Mouse (Mus musculus): ENCODE measurements around the gene Nbr1. TPM values are rescaled to one million over a fixed set of nuclear protein-coding genes. Genes with fewer than 3 reads are reported as not detected.
"Not testable (repeated sequence)": the region's sequence is repeated elsewhere in the genome, so short reads cannot be mapped to it uniquely, and the experiment has no call there.

The Nbr1 gene
- polyA plus RNA-seq, 1 experiment from 2014 or later, result 77.1 TPM

DNA sequence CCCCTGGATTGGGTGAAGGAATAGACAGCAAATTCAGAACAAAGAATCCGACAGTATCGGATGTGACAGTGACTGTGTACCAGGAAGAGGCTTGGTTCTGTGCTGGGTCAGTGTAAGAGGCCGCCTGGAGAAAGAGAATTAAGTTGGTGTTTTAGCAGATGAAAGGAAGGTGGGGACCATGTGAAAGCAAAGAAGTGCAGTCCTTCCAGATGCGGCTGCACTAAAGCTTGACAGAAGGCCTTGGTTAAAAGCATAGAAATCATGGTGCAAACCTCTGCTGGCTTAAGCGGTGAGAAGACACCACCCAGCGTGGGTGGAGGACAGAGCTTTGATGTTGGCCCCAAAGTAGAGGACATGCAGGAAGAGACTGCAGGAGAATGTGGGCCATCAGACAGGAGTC is 61.6 kb downstream of the Nbr1 start:
- H3K4me3 ChIP-seq, result no peak overlapping the region
- ATAC-seq (ENCODE audit: insufficient number of reproducible peaks, insufficient read depth, low FRiP score, low TSS enrichment, low read depth), result no peak
- H3K4me2 ChIP-seq, result no peak overlapping the region
- H3K36me3 ChIP-seq, result no peaks in the 10 kb centered on the region
- H3K27me3 ChIP-seq, result no peaks in the 10 kb centered on the region
- H3K9me3 ChIP-seq, result no peaks in the 10 kb centered on the region
- peaks cover 20% of the 10 kb centered on the region for H3K4me1 ChIP-seq
- WGBS, result 80% methylated on average over 6 of the region's 6 CpGs
- no peak overlapping the region for H3K9ac ChIP-seq
- H3K27ac ChIP-seq, result no peak overlapping the region

DNA sequence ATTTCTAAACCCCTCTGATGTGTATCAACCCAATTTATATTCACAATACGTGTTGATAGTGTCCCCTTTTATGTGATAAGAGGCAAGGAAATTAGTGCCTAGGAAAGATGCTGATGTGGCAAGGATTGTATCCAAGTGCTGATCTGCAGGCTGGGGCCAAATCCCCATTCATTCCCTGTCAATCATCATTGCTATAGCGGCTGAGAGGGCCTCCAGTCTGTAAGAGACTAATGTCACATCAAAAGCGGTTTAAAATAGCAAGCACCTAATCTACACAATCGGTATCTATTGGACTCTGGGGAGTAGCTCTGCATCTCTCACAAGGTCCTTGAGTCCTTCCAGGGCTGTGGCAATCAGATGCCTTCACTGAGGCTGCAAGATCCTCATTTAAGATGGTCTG is 62.2 kb downstream of the Nbr1 start:
- WGBS, result 67% methylated on average over 4 of the region's 4 CpGs
- no peak for ATAC-seq (ENCODE audit: insufficient number of reproducible peaks, insufficient read depth, low FRiP score, low TSS enrichment, low read depth)

DNA sequence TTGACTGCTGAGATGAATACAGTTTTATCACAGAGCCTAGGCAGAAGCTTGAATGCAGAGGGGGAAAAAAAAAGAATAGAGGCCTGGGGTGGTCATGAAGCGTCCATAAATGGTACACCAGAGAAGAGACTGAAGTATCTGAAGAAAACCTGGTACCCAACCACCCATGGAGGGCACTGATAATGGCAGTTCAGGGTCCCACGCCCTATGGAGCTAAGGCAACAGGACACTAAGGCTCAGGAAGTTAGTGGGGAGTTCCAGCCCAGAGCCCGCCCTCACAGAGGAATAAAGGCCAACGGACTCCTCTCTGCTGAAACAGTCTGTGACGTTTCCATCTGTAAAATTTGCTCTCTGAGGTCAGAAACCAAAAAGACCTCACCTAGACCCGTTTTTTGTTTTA is 63.4 kb downstream of the Nbr1 start:
- no peak for ATAC-seq (ENCODE audit: insufficient number of reproducible peaks, insufficient read depth, low FRiP score, low TSS enrichment, low read depth)
- no peak overlapping the region for H3K4me2 ChIP-seq
- no peaks in the 10 kb centered on the region for H3K9me3 ChIP-seq
- no peaks in the 10 kb centered on the region for H3K27me3 ChIP-seq
- peaks cover 20% of the 10 kb centered on the region for H3K4me1 ChIP-seq
- H3K4me3 ChIP-seq, result no peak overlapping the region
- no peak overlapping the region for H3K9ac ChIP-seq
- H3K36me3 ChIP-seq, result no peaks in the 10 kb centered on the region
- H3K27ac ChIP-seq, result no peak overlapping the region
- 77% methylated on average over 6 of the region's 6 CpGs for WGBS

More for the DNA sequence above, 62.2 kb downstream of the Nbr1 start:
- Histone ChIP-seq H3K9me3 (no peaks in the 10 kb centered on the region), H3K4me2 (no peak overlapping the region), H3K4me3 (no peak overlapping the region), H3K27me3 (no peaks in the 10 kb centered on the region), H3K4me1 (peaks cover 20% of the 10 kb centered on the region), H3K9ac (no peak overlapping the region), H3K27ac (no peak overlapping the region), H3K36me3 (no peaks in the 10 kb centered on the region)

DNA sequence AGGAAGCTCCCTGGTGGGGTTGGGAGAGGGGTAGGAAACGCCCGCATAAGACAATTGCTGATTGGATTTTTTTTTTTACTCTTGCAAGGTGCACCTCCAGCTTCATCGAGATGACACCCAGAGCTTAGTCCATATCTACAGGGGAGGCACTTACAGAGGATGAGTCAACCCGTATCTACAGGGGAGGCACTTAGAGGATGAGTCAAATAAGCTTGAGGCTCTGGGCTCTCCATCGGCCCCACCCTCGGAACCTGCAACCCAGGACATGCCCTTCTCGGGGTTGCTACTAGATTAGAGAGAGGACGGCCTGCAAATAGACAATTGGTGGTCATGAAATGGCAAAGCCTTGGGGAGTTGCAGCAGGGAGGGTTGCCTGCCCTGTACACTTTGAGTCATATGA is 64.2 kb downstream of the Nbr1 start:
- Histone ChIP-seq H3K36me3 (no peaks in the 10 kb centered on the region), H3K4me3 (no peak overlapping the region), H3K4me2 (no peak overlapping the region), H3K27me3 (no peaks in the 10 kb centered on the region), H3K4me1 (peaks cover 17% of the 10 kb centered on the region), H3K9me3 (no peaks in the 10 kb centered on the region), H3K9ac (no peak overlapping the region), H3K27ac (no peak overlapping the region)
- 88% methylated on average over 8 of the region's 8 CpGs for WGBS
- ATAC-seq (ENCODE audit: insufficient number of reproducible peaks, insufficient read depth, low FRiP score, low TSS enrichment, low read depth), result no peak

DNA sequence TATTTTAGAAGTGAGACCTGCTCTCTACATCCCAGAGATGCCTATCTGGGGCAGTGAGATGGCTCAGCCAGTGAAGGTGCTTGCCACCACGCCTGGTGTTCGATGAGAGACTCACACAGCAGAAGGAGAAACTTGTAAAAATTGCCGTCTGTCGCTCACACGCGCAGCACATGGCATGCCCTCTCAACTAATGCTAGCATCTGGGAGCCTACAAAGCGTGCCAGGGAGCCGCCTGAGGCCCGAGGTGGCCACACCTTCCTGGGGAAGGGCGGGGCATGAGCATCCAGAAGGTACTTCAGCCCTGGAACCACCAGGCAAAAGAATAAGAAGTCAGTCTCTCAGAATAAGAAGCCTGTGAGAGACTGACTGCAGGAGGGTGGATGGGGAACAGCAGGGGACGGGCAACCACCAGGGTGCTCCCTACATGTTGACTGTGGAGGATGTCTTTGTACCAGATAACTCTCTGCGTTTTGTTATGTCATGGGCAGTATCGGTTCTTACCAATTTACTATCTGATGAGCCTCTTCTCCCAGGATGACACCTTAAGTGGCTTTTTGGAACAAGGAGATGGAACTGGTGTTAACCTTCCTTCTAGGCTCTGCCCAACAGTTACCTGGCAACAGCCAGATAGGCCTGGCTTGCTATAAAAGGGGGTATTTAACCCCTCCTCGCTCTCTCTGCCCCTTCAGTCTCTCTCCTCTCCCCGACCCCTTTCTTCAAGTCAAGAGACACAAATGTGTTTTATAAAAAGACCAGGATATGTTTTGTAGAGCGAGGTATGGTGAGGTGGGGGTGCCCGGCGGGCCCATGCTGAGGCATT is 65.2 kb downstream of the Nbr1 start:
- H3K27ac ChIP-seq, result no peak overlapping the region
- peak overlapping the region; percentile 44 for H3K4me2 ChIP-seq
- H3K27me3 ChIP-seq, result no peaks in the 10 kb centered on the region
- H3K9ac ChIP-seq, result no peak overlapping the region
- WGBS, result 18% methylated on average over 18 of the region's 18 CpGs
- H3K9me3 ChIP-seq, result no peaks in the 10 kb centered on the region
- no peaks in the 10 kb centered on the region for H3K36me3 ChIP-seq
- ATAC-seq (ENCODE audit: insufficient number of reproducible peaks, insufficient read depth, low FRiP score, low TSS enrichment, low read depth), result no peak
- H3K4me1 ChIP-seq, result peaks cover 17% of the 10 kb centered on the region
- no peak overlapping the region for H3K4me3 ChIP-seq

DNA sequence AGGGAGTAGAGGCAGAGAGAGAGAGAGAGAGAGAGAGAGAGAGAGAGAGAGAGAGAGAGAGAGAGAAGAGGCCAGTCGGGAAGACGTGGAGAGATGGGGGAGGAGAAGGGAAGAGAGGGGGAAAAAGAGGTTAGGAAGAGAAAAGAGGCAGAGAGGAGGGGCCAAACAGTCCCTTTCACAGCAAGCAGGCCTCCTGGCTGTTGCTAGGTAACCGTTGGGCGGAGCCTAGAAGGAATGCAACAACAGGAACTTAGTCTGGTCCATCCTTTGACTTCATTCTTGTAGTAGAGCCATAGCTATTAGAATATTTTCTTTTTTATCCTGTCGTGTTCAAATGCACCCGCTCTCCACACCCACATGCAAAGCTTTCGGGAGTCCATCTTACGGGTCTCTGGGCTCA is 65.9 kb downstream of the Nbr1 start:
- ATAC-seq (ENCODE audit: insufficient number of reproducible peaks, insufficient read depth, low FRiP score, low TSS enrichment, low read depth), result no peak
- H3K36me3 ChIP-seq, result no peaks in the 10 kb centered on the region
- no peak overlapping the region for H3K27ac ChIP-seq
- WGBS, result 8% methylated on average over 6 of the region's 8 CpGs
- no peaks in the 10 kb centered on the region for H3K9me3 ChIP-seq
- peaks cover 17% of the 10 kb centered on the region for H3K4me1 ChIP-seq
- H3K27me3 ChIP-seq, result no peaks in the 10 kb centered on the region
- no peak overlapping the region for H3K9ac ChIP-seq
- H3K4me2 ChIP-seq, result peak overlapping the region; percentile 44
- H3K4me3 ChIP-seq, result no peak overlapping the region

DNA sequence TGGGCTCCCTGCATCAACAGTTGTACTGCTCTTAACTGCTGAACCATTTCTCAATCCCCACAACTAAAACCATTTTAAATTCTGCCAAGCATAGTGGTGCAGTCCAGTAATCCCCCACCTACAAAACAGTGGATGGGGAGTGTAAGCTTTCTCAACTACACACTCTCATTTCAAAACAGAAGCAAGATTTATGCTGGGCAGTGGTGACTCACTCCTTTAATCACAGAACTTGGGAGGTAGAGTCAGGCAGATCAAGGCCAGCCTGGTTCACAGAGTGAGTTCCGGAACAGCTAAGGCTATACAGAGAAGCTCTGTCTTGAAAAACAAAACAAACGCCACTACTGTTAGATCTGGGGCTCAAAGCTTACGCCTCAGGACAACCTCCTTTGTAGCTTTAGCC is 66.6 kb downstream of the Nbr1 start:
- Histone ChIP-seq H3K27ac (no peak overlapping the region), H3K27me3 (no peaks in the 10 kb centered on the region), H3K4me1 (peaks cover 17% of the 10 kb centered on the region), H3K4me2 (no peak overlapping the region), H3K4me3 (no peak overlapping the region), H3K9ac (no peak overlapping the region), H3K36me3 (no peaks in the 10 kb centered on the region), H3K9me3 (no peaks in the 10 kb centered on the region)
- WGBS, result 65% methylated on average over 3 of the region's 3 CpGs
- ATAC-seq (ENCODE audit: insufficient number of reproducible peaks, insufficient read depth, low FRiP score, low TSS enrichment, low read depth), result no peak

DNA sequence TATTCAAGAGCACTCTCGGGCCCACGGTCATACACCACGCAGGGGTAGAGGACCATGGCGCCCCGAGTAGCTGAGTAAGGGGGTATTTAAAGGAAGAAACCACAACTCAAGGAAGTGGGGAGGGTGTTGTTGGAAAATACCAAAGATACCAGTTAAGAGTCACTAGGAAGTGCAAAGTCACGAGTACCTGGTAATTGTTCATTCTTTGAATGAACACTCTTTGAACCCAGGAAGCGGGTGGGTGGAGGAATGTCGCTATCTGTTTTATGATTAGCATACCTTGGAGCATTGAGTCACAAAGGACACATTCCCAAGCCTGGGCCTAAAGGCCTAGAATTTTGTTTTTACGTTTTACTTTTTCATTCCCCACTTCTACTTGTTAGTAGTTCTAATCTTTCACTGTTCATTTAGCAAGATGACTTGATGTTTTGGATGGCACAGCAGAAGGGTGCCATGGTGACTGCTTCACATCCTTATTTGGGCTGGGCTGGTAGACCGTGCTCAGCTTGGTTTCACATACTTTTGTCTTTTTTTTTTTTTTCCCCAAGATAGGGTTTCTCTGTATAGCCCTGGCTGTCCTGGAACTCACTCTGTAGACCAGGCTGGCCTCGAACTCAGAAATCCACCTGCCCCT is 68.2 kb downstream of the Nbr1 start:
- H3K27ac ChIP-seq; H3K27me3 ChIP-seq; ATAC-seq (ENCODE audit: insufficient number of reproducible peaks, insufficient read depth, low FRiP score, low TSS enrichment, low read depth); H3K9me3 ChIP-seq; H3K4me2 ChIP-seq; H3K4me3 ChIP-seq; H3K9ac ChIP-seq; H3K36me3 ChIP-seq: not testable (repeated sequence)
- WGBS, result 85% methylated on average over 11 of the region's 11 CpGs
- peaks cover 17% of the 10 kb centered on the region for H3K4me1 ChIP-seq

DNA sequence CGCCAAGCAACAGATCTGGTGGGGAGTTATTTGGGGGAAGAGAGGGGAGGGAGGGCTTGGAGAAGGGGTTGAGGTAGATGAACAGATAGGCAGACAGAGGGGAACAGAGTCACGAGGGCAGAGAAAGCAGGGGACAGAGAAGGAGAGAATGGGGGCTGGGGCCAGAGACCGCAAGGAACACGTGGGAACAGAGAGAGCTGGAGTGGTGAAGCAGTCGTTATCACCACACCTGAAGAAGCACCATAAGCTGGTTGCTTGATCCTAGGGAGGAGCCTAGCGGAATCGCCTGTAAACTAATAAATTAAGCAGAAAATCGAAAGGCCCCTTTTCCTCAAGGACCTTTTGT is 74.7 kb downstream of the Nbr1 start:
- Histone ChIP-seq H3K36me3 (peaks cover 5% of the 10 kb centered on the region), H3K4me2 (peak overlapping the region; percentile 75), H3K4me1 (peaks cover 4% of the 10 kb centered on the region; the same call in 1 of the 2 replicates), H3K27me3 (no peaks in the 10 kb centered on the region), H3K9ac (peak overlapping the region; percentile 75), H3K27ac (peak overlapping the region; percentile 100), H3K4me3 (peak overlapping the region; percentile 55), H3K9me3 (no peaks in the 10 kb centered on the region)
- no peak for ATAC-seq (ENCODE audit: insufficient number of reproducible peaks, insufficient read depth, low FRiP score, low TSS enrichment, low read depth)
- 5% methylated on average over 8 of the region's 8 CpGs for WGBS

DNA sequence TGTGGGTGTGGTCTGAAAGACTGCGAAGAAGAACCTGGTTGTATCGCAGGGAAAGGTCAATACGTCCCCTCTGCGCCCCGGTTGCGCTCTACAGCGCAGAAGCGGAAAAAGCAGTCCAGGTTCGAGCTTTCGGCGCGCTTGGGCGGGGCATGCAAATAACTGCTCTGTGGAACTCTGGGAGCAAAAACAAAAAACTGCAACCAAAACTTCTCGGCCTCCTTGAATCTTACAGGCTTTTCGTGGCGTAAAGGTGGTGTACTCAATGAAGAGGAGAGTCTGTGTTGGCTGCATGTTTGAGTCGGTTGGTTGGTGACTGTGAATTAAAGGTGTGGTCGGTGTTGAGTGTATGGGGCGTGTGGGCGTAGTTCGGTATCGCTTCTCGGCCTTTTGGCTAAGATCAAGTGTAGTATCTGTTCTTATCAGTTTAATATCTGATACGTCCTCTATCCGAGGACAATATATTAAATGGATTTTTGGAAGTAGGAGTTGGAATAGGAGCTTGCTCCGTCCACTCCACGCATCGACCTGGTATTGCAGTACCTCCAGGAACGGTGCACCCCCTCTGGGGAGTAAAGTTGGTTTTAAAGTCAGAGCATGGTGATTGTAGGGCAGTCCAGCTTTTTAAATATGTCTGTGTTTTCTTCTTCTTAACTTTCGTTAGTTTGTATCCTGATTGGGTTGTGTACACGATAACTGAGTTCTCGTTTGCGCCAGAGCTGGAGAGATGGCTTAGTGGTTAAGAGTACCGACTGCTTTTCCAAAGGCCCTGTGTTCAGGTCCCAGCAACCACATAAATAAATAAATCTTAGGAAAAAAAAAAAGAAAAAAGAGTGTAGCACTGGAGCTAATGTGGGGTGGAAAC is 75.3 kb downstream of the Nbr1 start, which contains the start of gene Rdm1:
TSS of gene Rdm1 (plus strand) at position 201 of the 862 bp plus-strand sequence.
- Histone ChIP-seq H3K4me1 (peaks cover 4% of the 10 kb centered on the region; the same call in 1 of the 2 replicates), H3K9ac (peak within 1 kb of the TSS; percentile 83), H3K4me2 (peak within 1 kb of the TSS; percentile 75), H3K36me3 (peaks cover 5% of the 10 kb centered on the region), H3K27me3 (no peaks in the 10 kb centered on the region), H3K27ac (peak within 1 kb of the TSS; percentile 100), H3K9me3 (no peaks in the 10 kb centered on the region), H3K4me3 (peak within 1 kb of the TSS; percentile 55)
- ATAC-seq (ENCODE audit: insufficient number of reproducible peaks, insufficient read depth, low FRiP score, low TSS enrichment, low read depth), result peak; percentile 85
- WGBS, result under 1% methylated on average over 34 of the region's 34 CpGs

DNA sequence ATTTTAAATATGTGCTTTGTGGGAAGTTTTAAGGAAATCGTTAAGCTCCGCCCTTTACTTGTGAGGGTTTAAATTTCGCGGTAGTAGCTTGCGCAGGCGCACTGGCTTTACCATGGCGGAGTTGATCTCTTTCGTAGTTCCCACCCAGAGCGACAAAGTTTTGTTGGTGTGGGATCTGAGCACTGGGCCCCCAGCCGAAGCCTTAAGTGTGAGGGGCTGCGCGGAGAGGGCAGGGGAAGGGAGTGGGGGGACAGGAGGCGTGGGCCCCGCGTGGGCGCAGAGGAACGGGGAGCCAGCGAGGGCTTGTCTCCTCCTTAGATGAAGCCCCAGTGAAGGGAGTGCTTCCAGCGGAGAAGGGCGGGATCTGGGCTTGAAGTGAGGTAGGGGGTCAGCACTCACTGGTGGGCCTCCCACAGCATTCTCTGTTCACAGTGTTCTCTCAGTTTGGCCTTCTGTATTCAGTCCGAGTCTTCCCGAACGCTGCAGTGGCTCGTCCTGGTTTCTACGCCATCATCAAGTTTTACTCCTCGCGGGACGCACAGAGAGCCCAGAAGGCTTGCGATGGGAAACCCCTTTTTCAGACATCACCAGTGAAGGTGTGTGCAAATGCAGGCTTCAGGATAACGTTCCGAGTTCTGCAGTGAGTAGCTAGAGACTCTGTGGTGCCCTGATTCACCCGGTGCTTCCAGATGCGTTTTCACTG is 76.1 kb downstream of the Nbr1 start:
- no peaks in the 10 kb centered on the region for H3K9me3 ChIP-seq
- peaks cover 4% of the 10 kb centered on the region; the same call in 1 of the 2 replicates for H3K4me1 ChIP-seq
- no peaks in the 10 kb centered on the region for H3K27me3 ChIP-seq
- under 1% methylated on average over 33 of the region's 33 CpGs for WGBS
- peak overlapping the region; percentile 55 for H3K4me3 ChIP-seq
- peak overlapping the region; percentile 100 for H3K27ac ChIP-seq
- H3K4me2 ChIP-seq, result peak overlapping the region; percentile 75
- peak; percentile 68 for ATAC-seq (ENCODE audit: insufficient number of reproducible peaks, insufficient read depth, low FRiP score, low TSS enrichment, low read depth)
- H3K9ac ChIP-seq, result peak overlapping the region; percentile 83
- peaks cover 8% of the 10 kb centered on the region for H3K36me3 ChIP-seq

Data from embryonic facial prominence, embryonic 13.5 days (tissue).